Mouse (Mus musculus) forelimb bud, embryonic 11.5 days (tissue): ENCODE results near the gene Timm22.

Experiments used
- DNase-seq: peaks from one replicate; pipeline ENCODE4 v3.0.0-alpha.2; 2012; ENCODE audit warnings: low read depth, low spot score

Gene Timm22

DNA sequence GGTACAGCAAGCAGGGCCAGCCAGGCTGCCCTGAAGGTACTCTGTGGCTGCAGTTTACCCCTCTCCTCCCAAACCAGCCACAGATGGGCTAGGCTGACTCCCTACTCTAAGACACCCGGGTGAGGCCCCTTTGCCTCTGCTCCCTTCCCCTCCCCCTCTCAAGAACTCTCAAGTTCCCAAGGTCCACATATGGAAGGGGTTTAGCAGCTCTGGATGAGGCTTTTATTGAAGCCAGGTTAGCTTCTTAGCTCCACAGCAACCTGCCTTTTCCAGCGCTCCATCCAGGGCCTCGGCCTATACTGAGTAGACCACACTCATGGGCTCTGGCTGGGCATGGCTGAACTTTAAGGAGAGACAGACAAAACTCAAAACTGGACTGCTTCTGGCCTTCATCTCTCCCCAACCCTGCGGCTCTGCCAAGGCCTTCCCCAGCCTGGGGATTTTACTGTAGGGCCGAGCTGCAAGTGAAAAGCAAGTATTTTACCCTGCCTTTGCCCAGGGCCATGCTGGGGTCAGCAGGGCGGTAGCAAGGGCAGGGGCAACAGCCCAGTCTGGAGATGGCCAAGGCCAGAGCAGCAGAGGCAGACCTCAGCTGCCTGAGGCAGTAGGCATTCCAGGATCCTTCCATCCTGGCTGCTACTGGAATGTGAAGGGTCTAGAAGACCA is 23.3 kb downstream of the Timm22 start:
- peak; percentile 86 for DNase-seq

DNA sequence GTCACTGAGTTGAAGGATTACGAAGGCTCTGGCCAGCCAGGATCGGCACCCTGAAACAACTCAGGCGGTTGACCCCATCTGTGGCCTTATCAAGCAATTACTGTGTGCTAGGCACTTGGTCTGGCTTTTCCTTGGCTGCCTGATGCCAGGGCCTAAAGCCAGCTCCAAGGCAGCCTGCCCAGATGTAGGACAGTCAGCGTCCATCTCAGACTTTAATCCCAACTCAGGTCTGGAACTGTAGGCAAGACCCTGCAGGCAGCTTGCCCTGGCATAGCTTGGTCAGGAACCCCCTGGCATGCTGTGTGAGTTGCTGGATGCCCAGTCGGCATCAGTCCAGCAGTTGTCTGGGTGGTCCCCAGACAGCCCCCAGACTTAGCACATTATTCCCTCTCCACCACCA is 29.3 kb downstream of the Timm22 start:
- no peak for DNase-seq

DNA sequence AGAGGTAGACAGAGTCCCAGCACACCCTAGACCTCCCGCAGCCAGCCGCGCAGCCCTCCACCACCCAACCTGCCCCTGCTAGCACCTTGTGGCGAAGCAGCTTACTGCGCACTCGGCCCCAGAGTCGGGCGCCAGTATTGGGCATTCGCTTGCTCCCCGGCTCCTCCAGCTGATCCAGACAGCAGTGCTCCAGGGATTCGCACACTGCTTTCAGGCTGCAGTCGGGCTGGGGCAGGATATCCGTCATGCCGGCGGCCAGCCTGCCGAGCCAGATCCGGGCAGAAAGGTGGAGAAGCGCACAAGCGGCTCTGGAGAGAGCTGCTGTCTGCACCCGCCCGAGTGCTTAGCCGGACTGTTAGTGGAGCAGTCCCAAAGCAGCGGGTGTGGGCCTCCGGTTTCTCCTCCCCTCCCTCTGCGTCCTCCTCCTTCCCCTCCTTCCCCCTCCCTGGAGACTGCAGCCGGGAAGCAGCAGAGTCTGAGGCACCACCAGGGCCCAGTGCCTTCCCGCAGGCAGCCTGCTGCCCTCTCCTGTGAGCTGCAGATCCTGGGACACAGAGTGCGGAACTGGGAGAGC is 30.2 kb downstream of the Timm22 start:
- peak; percentile 56 for DNase-seq

- no peak for DNase-seq
Observed at GRCm38 (mm10) chr11:76439666-76440065, 32.9 kb downstream of the Timm22 start.

DNA sequence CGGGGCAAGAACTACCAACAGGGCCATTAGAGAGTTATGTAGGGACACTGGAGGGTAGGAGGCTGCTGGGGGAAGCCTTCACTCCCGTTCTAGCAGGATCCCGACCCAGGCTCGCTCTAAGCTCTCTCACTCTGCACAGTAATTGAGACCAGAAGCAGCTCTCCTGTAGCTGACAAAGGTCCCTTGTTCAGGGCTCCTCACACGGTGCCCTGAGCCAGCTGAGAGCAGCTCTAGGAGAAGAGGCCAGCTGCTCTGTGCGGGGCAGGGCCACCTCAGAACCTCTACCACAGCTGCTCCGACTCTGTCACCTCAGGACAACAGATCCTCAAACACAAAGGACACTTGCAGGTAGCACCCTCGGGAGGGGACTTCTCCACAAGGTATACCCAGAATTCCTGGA is 38.7 kb downstream of the Timm22 start:
- DNase-seq: peak; percentile 78

- DNase-seq: no peak
Observed at GRCm38 (mm10) chr11:76446251-76446650, 39.5 kb downstream of the Timm22 start.

GRCm38 (mm10) chr11:76449520-76450201 is 42.9 kb downstream of the Timm22 start:
- peak; percentile 68 for DNase-seq

GRCm38 (mm10) chr11:76450202-76450561 is 43.4 kb downstream of the Timm22 start:
- no peak for DNase-seq

- DNase-seq: peak; percentile 78
Observed at GRCm38 (mm10) chr11:76454492-76454891, 47.7 kb downstream of the Timm22 start.

DNA sequence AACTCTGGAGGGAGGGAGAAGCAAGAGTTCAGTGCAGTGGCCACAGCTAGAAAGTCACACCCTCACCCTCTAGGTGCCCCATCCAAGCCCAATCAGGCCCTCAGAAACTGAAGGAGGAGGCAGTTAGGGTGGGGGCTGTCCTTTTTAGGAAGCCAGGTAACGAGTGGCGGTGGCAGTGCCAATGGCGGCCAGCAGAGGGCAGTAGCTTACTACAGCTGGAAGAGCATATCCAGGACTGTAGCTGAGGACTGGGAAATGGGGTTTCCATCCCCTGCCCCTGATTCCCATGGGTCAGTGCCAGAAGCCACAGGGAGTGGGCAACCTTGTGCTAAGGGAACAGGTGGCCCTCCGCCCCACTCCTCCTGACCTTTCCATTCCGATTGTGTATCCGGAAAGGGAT is 49.5 kb downstream of the Timm22 start:
- DNase-seq: peak; percentile 81

DNA sequence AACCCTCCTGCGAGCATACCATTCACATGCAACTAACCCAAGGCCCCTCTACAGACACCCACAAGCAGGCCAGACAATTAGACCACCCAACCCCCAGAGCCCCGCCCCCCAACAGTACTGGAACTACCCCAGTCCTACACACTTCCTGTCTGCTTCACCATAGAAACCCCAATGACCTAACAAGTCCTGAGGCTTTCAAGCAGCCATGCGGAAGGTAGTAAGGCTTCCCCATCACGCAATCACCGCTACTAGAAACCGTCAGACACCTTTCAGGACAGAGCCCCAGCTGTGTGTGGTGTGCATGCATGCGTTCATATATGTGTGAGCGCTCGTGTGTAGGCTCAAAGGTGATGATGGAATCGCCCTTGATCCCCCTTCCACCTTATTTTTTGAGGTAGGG is 50.1 kb downstream of the Timm22 start:
- no peak for DNase-seq

GRCm38 (mm10) chr11:76458730-76459129 is 52.0 kb downstream of the Timm22 start:
- no peak for DNase-seq

- no peak for DNase-seq
Observed at GRCm38 (mm10) chr11:76459489-76459888, 52.7 kb downstream of the Timm22 start.

DNA sequence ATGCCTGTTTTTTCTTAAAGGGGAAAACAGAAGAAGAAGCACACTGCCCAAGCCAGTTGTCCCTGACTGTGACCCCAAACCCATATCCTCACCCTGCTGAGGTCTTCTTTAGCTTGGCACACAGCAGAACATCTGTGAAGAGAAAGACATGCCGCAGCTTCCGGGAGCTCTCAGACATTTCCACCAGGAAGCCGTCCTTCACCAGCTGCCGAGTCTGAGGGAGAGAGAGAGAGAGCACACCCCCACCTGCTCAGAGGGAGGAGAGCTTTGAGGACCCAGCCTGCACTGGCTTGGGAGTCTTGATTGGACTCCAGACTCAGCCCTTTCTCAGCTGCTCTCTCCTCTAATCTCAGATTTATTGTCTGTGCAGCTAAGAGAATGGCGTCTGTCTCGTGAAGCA is 54.4 kb downstream of the Timm22 start:
- DNase-seq: no peak

GRCm38 (mm10) chr11:76461696-76462095 is 54.9 kb downstream of the Timm22 start:
- DNase-seq: no peak

- DNase-seq: no peak
Observed at GRCm38 (mm10) chr11:76465879-76466278, 59.1 kb downstream of the Timm22 start.
